Mouse (Mus musculus) frontal cortex, postnatal 10 days (tissue): Measurements from ENCODE around the gene Arsa.

ENCODE experiments used
- DNase-seq, 2 experiments: peaks; one replicate each; pipeline ENCODE4 v3.0.0; 2022; ENCODE audit warnings: low spot score in 2 of 2, mixed read lengths in 1 of 2

Arsa gene

GRCm38 (mm10) chr15:89477091-89477491 lies at the start of gene Arsa:
Arsa (minus strand) TSS chr15:89477425.
- DNase-seq, result no peak

- no peak for DNase-seq
These were observed 49.6 kb upstream of the Arsa start for GRCm38 (mm10) chr15:89526776-89527325.

DNA sequence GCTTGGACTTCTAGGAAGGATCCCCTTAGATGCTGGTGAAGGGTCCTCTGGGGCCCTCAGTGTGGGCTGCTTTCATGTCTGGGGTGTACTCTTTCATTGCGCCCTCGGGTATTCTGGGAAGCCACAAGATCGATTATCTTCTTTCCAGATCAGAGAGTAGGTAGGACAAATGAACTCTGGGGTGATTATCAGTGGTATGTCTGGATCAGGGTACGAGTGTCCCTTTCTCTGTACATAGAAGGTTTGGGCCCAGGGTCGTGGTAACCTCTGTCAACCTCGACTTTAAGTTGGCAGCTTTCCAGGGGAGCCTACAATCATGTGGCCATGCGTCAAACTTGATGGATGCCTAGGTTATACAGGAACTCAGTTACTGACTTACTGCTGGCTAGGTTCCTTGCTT lies 48.7 kb upstream of the Arsa start:
- no peak for DNase-seq

DNA sequence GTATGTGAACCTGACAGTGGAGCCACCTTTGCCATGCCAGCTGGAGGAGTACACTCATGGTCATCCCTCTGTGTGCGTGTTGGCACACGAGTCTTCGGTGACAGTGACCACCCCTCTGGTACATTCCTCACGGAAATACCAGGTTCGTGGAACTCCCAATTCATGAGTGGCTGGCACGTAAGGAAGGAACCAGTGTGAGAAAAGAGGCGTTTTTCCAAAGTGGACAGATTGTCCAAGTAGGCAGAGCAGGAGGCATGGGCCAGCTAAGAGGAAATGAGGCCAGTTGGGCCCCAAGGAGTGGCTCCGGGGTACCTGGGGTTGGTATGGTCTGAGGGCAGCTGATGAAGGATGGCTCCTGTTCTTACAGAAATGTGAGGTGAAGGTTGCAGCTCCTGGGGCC lies 48.2 kb upstream of the Arsa start:
- no peak for DNase-seq

DNA sequence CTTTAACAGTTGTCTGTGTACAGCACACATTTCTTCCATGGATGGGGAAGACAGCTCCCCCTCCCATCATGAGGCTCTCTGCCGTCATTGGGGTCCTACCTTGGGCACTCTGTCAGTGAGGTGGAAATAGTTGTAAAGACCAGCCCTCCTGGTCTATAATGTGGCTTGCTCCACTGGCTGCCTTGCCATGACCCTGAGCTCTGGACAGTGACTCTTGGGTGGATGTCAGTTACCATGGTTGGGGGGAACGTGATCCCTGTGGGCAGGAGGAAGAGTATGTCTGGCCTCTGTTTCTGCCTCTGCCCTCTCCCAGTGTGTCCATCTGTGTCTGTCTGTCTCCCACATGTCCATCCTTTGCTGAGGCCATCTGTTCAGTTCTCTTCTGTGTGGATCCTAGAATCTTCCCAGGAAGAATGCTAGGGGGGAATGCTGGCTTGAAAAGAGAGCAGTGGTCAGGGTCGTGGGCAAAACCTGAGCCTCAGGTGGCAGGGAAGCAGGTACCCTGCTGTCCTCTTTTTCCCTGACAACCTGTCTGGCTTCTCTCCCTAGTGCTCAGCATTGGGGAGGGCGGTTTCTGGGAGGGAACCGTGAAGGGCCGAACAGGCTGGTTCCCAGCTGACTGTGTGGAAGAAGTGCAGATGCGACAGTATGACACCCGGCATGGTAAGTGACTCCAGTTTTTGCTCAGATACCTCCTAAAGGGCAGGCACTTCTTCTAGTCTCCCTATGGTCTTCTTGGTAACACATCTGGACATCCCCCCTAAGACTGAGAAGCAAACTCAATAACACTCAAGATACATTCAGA lies 47.6 kb upstream of the Arsa start:
- no peak for DNase-seq

DNA sequence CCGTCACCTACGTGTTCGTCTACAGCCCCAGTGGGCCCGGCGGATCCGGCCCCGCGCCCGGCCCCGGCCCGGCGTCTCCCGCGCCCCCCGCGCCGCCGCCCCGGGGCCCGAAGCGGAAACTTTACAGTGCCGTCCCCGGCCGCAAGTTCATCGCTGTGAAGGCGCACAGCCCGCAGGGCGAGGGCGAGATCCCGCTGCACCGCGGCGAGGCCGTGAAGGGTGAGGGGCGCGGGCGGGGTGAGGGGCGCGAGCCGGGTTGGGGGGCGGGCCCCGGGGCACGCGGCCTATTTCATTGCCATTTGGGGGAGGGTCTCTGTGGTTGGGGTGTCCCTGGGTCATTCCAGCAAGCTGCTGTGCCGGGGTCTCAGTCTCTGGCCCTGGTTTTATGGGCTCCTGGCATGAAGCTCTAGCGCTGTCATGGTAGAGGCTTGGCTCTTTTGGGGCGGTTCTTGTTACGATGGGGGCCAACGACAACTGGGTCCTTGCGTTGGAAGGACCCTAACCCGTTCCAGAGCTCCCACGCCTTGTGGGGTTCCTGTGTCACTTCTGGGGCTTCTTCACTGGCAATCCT lies 46.9 kb upstream of the Arsa start:
- no peak for DNase-seq

GRCm38 (mm10) chr15:89523283-89523832 lies 46.1 kb upstream of the Arsa start:
- DNase-seq, result no peak

DNA sequence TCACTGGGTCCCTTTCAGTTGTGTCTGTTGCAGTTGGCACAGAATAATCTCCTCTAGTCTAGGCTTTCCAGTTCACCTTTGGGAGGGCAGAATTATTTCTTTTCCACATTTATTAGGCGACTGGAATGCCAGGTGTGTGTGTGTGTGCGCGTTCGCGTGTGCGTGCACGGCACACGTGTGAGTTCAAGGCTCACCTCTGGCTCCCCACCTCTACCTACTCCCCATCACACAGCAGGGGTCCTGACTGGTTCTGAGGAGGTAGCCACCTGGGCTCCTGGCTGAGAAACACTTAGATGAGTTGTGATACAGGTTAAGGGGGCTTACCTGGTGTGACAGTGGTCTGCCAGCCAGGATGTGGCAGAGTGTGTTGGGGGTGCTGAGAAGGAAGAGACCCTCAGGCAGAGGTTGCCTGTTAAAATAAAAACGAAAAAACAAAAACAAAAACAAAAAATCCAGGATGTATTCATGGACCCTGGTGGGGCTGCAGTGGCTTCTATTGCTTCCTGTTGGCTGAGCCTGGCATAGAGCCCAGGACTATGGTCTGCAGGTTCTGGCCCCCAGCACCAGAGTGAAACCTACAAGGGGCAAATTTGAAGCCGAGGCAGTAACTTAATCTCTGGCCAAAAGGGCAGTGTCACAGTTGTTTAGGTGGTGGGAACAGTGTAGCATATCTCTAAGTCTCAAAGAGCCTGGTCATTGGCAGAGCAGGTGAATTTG lies 45.5 kb upstream of the Arsa start:
- no peak for DNase-seq

GRCm38 (mm10) chr15:89521951-89522350 lies 44.7 kb upstream of the Arsa start:
- DNase-seq, result no peak

GRCm38 (mm10) chr15:89512679-89513078 lies 35.5 kb upstream of the Arsa start:
- DNase-seq, result no peak

DNA sequence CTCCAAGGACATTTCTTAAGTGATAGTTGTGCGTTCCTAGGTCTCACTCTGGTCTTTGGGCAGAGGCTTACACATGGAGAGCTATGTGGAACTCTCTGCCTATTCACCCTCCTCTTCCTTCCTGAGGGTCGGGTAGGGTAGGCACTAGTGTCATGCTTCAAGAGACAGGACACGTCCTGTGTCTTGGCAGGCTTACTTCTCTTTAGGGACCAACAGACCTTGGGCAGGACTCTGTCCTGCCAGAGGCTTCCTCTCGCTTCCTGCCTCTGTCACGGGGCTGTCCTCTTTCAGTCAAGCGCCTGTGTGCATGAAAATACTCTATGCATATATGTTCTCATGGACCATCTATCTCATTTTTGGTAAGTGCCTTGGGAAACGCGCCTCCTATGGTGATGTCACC lies 30.5 kb upstream of the Arsa start:
- no peak for DNase-seq

DNA sequence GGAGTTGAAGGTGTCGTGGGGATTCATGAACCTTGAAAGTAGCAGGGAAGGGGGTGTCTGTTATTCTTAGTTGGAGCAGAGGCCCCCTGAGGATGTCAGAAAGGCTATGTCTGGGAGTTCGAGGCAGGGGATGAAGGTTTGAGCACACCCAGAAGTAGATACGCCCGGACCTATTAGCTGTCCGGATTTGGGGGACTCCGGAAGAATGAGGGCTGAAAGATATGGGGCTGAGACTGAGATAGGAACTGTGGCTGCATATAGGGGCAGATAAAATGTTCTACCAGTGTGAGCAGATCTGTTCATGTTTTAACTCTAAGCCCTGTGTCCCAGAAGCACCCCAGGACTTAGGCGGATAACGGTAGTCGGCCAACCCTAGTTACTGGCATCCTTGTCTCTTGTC lies 27.6 kb upstream of the Arsa start:
- no peak for DNase-seq

DNA sequence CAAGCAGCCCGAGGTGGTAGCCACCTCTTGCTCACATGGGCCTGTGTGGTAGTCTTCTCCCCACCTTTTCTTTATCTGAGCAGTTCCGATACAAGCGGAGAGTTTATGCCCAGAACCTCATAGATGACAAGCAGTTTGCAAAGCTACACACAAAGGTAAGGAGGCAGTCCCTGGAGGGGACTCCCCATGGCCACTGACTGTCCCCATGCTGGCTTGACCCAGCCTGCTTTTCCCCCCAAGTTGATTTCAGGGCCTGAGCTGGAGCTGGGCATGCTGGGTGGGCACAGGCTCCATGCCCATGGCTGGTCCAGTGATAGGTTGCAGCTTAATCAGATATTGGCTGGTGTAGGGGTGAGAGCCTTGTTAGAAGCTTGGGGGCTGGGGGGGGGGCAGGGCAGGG lies 24.1 kb upstream of the Arsa start:
- DNase-seq, result no peak

DNA sequence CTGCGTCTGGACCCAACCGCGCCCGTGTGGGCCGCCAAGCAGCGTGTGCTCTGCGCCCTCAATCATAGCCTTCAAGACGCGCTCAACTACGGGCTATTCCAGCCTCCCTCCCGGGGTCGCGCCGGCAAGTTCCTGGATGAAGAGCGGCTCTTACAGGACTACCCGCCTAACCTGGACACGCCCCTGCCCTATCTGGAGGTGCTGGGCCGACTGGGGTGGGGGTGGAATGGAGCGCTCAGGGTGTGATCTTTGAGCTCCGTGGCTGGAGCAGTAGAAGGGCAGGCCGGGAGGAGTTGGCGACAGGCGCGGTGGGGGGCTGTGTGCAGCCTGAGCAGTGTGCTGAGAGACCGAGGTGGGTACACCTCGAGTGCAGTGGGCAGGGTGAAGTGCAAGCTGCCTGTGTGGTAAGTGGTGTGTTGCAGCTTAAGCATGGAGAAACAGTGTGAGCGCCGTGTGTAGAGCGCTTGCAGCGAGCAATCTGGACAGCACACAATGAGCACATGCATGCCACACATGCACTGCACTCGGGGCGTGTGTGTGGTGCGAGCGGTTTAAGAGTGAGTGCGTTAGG lies 23.1 kb upstream of the Arsa start:
- no peak for DNase-seq

DNA sequence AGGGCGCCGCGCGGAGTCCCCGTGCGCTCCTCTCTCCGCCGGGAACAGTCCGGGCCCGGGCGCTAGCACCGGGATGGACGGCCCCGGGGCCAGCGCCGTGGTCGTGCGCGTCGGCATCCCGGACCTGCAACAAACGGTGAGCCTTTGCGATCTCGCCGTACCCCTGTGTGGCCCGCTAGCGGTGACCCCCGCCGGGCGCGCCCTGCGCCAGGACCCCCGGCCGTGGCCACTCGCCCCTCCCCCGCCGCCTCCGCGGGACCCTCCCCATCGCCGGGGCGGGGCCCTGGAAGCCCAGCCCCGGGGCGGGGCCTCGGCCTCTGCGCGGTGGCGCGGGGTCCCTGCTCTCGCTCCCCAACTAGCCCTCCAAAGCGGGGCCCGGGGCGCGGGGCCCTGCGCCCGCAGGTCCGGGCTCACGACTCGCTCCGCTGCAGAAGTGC lies 22.6 kb upstream of the Arsa start:
- DNase-seq, result peak in 1 of 2 experiments; percentile 67

DNA sequence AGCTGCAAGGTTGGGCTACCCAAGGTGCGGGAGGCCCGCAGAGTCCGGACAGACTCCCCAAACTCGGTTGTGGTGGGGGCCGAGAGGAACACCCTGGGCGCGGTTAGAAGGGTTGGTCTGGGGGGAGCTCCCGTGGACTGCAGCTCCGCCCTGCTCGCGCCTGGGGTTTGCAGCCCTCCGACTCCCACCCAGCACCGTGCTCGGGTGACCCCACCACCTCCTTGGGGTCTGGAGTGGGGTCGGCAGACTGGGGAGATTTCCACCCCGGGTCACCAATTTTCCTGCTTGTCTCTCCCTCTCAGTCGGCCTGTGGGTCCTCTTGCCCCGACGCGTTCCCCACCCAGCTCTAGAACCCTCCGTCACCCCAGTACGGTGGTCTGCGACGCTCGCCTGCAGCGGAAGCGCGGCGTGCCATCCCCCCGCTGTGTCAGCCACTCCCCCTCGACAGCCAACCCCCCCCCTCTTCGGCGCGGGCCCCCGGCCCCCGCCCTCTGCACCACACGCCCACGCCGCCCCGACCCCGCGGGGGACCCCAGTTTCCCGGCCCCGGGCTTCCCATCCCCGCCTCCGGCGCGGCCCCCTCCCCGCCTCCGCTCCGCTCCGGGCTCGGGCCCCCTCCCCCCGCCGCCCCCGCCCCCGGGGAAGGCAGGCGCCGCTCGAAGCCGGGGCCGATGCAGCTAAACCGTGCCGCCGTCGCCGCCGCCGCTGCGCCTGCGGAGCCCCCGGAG lies 21.9 kb upstream of the Arsa start, which contains the start of gene Shank3:
Gene Shank3, plus strand, starts transcription at position 663 of the 728 bp plus-strand sequence.
- no peak for DNase-seq

DNA sequence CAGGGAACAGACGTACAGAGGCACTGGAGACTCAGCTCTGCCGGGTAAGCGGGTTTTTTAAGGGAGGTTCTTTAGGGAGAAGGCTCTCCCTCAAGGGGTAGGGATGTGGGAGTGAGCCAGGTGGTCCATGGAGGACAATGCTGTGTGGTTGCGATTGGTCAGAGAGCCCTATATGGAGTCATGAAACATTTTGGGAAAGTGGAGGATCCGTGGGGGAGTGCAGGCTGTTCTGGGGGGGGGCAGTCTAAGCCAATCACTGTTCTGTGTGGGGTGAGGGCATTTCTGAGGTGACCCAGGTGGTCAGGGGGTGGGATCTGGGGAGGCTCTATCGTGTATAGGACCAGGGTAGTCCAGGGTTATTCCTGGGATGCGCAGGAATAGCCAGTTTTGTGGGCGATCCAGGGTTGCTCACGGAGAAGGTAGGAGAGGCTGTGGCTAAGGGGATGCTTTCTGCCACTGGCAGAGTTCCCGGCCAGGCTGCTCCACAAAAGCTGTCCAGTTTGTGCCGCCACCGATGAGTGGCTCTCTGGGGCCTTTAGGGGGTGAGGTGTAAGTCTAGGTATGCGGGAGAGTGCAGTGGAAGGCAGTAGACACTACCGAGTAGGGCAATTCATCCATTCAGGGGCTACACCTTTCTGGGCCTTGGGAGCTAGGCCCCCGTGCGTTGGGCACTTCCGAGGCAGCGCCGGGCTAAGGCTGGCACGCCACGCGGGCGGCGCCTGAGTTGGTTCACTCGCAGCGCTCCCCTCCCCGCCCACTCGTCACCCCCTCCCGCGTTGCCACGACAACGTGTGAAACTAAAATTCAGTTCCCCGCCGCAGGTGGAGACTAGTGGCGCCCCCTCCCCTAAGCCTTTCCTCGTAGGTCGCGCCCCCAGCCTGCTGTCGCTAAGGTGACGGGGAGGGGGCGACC lies 21.1 kb upstream of the Arsa start:
- peak; percentile 77 to 81 for DNase-seq

DNA sequence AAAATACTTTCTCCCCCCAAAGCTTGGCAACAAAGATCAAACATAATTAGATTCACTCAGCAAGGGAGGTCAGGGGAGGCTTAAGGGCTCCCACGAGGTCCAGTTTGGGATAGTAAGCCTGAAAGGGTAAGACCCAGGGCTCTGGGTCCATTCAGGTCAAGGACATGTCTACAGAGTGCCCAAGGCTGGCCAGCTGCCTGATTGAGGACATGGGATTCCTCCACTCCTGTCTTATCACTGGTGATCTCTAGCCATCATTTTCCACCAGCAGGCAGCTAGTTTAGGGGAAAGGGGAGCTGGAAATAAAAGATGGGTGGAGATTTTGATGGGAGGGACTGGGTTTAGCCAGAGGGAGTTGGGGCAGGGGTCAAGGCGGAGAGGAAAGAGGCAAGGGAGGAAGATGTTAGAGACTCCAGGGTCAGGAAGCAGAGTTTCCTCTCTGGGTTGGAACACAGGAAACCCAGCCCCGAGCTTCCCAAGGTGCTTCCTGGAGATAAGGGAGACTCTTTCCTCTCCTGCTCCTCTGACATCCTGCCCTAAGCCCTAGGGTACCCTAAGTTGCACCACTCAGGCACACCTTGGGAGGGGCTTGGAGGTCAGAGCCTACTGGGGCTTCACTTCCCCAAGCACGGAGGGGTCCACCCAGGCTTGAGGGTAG lies 20.3 kb upstream of the Arsa start:
- no peak for DNase-seq

DNA sequence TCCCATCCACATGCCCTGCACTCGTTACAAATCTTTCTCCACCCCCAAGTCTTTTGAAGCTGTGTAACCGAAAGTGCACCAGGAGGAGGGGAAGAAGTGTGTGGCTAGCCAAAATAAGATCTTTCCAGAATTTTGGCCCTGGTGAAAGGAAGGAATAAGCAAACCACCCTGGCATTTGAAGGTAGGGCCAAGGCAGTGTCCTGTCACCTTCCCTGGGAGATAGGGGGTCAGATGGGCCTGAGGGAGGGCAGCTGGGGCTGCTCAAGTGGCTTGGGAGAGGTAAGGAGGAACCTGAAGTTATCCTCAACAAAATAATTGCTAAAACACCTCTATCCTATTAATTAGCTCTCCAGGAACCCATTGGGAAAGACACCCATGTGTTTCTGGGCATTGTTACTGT lies 19.6 kb upstream of the Arsa start:
- no peak for DNase-seq

DNA sequence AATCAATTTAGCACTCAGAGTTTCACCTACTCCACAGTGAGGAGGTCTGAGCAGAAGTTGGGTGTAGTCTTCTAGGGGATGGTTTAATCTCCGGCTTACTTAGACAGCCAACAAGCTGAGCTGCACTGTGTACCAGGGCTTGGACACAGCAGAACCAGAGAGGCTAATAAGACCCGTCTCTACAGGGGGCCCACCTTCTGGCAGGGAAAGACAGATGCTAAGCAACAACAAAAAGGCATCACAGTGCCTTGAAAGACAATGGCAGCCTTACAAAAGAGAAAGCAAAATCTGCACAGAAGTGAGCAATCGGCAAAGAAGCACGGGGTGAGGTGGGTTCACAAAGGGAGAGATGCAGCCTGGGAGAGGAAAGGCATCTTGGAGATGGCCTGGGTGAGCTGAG lies 18.9 kb upstream of the Arsa start:
- DNase-seq, result no peak
